Mouse (Mus musculus): ENCODE measurements around the gene Ube2v1.

DNA sequence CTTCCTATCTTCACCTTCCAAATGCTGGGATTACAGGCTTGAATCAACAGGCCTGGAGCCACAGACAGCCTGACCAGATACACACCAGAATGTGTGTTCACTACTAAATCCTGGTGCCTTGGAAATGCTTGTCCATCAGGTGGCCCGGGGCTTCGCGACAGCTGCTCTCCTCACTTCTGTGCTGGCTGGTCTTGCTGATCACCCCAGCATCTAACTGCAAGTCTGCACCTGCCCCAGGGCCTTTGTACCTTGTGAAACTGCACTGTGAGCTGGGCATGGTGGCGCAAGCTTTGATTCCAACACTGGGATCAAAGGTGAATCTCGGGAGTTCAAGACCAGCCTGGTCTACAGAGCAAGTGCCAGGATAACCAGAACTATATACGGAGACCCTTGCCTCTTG is 10.3 kb upstream of the Ube2v1 start:
- no peak for TF ChIP-seq POLR2A (IDR thresholded peaks at IDR 0.05; ENCODE audit: control insufficient read depth, low read depth, low read length)
- TF ChIP-seq CTCF (IDR thresholded peaks at IDR 0.05; ENCODE audit: control insufficient read depth, insufficient read depth, insufficient replicate concordance, low read depth, low read length), result no peak

All from testis, adult 2 months (tissue).